Mouse (Mus musculus) urinary bladder, adult 2 months (tissue): Measurements from ENCODE around the gene Zfp27. TPM values are rescaled to one million over a fixed set of nuclear protein-coding genes. Genes with fewer than 3 reads are reported as not detected.

ENCODE experiments used
- DNase-seq: peaks from one replicate; pipeline ENCODE4 v3.0.0; 2022; ENCODE audit warnings: low spot score
- polyA plus RNA-seq: library from polyadenylated mRNA; depleted of rRNA; stranded (reverse); fragments of >200 nt; gene quantifications from 2 replicates; pipeline ENCODE4 v1.2.3, GENCODE M21; 2012; rRNA removed

Gene Zfp27
- polyA plus RNA-seq: 6.0 and 6.8 TPM in 2 replicates

DNA sequence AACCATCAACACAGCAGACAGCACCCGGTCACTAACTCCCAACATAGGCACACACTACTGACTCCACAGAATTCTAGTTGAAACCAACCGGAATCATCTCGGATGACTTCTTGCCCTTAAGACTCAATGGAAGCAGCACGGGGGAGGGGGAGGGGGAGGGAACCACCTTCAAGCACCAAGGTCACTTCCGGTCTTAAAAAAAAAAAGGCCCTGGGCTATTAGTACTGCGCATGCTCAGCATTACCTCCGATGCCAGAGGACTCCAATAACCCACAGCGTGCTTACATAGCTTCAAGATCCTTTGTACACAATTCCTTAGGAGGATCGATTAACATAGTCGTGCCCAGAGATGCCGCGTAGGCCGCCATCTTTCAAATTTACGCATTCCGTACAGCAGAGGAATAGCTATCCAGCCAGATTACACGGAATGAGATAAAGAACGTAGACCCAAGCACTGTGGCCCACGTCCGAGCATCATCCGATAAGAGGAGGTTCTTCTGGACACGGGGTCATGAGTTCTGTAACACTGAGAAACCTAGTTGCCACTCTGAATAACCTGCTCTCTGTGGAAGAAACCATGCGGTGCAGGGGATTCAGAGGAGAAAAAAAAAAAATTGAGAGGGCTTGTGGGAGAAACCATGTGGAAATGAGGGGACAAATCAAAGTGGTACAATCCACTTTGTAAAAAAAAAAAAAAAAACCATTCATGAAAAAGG lies at the start of gene Zfp27:
TSS of gene Zfp27 (minus strand) at position 607 of the 716 bp plus-strand sequence.
- DNase-seq: peak; percentile 36

- DNase-seq: no peak
Measured at GRCm38 (mm10) chr7:29954731-29955130, 48.4 kb upstream of the Zfp27 start.

- peak; percentile 60 for DNase-seq
Measured at GRCm38 (mm10) chr7:29953513-29954401, 47.4 kb upstream of the Zfp27 start, which contains the start of gene Zfp74. TSS of gene Zfp74 (minus strand) at chr7:29954089.

DNA sequence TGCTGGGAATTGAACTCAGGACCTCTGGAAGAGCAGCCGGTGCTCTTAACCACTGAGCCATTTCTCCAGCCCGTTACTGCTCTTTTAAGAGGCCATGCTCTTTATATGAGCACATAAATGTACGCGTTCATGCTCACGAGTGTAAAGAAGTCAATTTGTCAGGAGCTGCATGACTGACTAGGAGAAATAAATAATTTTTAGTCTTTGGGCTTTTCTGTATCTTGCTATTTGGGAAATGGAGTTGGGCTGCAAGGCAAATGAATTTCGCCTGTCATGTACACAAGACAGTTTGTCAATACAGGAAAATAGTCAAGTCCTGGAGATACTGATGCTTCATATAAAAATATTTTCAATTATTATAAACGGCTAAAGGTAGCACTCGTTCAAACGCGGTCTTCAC lies 46.7 kb upstream of the Zfp27 start:
- DNase-seq: no peak

GRCm38 (mm10) chr7:29944201-29944600 lies 37.8 kb upstream of the Zfp27 start:
- no peak for DNase-seq

- no peak for DNase-seq
Measured at GRCm38 (mm10) chr7:29943720-29944119, 37.3 kb upstream of the Zfp27 start.

DNA sequence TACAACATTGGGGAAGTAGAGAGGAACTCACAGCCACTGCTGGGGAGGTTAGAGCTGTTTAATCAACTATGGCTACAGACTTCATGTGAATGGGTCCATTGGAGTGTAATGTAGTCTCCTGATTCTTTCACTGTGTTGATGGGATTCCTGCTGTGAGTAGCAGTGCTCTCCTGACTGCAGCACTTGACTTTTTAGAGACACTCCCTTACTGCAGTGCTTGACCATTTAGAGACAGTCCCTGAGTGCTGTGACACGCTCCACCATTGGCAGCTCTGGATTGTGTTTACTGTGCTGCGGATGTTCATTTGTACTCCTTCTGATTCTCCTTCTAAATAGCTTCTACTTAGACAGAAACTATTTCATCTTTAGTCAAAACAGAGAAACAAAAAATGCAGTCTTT lies 36.4 kb upstream of the Zfp27 start:
- no peak for DNase-seq

- DNase-seq: no peak
Measured at GRCm38 (mm10) chr7:29941027-29941426, 34.7 kb upstream of the Zfp27 start.

DNA sequence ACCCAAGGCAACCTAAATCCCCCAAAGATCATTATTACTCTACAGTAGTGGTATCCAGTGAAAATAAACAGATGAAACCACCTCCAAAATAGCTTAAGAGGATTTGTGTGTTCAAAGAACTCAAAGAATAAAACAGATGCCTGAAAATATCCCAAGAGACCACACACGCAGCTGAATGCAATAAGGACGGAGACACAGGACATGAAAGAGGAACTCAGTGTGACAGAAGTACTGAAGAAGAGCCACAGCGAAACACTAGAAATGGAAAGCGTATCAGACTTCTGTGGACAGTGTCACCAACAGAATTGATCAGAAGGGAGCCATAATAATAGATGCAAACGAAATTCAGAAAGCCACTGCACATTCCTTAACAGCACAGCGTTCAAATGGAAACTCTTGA lies 32.5 kb upstream of the Zfp27 start:
- DNase-seq: no peak

DNA sequence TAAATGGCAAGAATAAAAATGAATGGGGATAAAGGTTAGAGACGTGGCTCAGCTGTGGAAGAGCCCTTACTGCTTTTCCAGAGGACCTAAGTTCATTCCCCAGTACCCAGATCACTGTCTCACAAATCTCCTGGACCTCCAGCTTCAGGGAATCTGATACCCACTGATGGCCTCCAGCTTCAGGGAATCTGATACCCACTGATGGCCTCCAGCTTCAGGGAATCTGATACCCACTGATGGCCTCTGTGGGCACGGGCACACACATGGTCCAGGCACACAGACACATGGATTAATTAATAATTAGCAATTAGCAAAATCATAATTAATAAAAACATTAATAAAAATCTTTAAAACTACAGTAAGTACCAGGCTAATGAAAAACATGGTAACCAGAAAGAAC lies 16.4 kb upstream of the Zfp27 start:
- no peak for DNase-seq

- DNase-seq: no peak
Measured at GRCm38 (mm10) chr7:29921439-29922093, 15.2 kb upstream of the Zfp27 start.

DNA sequence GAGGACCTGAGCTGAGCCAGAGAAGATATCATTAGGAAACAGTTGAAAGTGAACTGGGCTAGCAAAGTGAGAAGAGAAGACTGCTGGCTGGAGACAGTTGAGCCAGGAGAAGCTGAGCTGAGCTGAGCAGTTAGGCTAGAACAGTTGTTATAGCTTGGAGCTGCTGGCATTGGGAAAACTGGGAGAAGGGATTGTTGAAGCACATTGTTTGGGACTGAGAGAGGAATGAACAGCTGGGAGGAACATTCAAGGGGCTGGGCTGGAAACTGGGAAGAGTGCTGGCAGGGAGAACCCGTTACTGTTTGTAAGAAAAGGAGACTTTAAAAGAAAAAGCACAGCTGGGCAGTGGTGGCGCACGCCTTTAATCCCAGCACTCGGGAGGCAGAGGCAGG lies 11.7 kb upstream of the Zfp27 start:
- no peak for DNase-seq

DNA sequence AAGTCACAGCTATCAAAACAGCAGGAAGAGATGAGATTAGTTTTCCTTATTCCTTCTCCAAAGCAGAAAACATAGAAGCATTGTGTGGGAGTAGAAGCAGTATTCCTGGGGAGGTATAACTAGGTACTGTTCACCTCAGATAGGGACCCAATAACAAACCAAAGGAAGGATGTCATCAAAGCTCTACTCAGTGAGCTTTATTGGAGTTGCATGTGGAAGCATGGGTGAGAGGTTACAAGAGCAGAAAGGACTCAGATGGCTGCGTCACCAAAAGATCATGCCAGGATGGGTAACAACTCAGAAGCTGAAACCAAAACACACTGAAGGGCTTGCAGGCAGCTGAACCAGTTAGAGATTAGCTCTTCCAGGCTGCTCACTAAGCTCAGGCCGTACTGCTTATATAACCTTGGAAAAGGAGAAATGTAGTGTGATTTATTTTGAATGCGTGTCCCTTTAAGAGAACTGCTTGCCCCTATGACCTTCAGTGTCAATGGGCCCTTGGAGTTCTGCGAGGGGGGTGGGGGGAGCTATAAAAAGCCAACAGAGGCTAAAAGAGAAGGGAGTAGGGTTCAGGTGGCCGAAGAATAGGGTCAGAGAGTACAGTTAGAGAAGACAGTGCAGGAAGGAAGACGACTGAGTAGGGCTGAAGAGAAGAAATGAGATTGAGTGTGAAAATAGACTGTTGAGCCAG lies 11.1 kb upstream of the Zfp27 start:
- no peak for DNase-seq

- no peak for DNase-seq
Measured at GRCm38 (mm10) chr7:29912172-29912571, 5.8 kb upstream of the Zfp27 start.

DNA sequence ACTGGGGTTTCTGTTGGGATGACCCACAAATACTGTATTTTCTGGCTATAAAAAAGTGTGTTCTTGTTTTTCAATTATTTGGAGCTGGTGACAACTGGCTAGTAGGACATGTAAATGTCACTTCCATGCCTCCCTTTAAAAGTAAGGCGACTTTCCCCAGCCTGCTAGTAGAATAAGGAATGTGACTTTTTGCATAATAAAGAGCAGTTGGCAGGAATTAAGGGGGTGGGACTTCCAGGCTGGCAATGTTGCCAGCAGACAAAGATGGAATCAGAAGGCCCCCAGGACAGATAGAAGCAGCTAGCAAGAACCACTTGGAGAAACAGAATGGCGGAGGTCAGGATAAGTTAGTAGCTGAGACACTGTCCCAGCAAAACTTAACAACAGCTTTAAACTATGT lies 3.9 kb upstream of the Zfp27 start:
- no peak for DNase-seq

GRCm38 (mm10) chr7:29908130-29908950 lies 2.0 kb upstream of the Zfp27 start, which contains the start of gene Zfp383:
TSS of gene Zfp383 (plus strand) at chr7:29908223.
- DNase-seq: peak; percentile 64

- DNase-seq: no peak
Measured at GRCm38 (mm10) chr7:29907206-29907605, 834 bp upstream of the Zfp27 start.

- DNase-seq: no peak
Measured at GRCm38 (mm10) chr7:29906682-29907058, 298 bp upstream of the Zfp27 start.

DNA sequence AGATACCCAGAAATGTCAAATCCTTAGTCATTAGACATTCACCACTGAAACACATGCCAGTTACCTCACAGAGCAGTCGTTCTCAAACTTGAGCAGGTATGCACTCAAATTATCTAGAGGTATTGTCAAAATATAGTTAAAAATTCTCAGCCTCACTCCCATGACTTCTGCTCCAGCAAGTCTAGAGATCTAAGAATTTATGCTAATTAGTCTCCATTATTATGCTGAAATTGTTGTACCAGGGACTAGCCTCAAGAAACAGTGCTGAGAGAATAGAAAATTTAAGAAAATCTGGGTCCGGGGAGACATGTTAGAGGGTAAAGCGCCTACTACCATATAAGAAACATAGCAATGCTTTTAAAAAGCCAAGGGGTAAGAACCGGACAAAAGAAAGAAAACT lies 2.3 kb downstream of the Zfp27 start:
- no peak for DNase-seq

- DNase-seq: no peak
Measured at GRCm38 (mm10) chr7:29898351-29898750, 8.0 kb downstream of the Zfp27 start.

GRCm38 (mm10) chr7:29892756-29893155 lies 13.6 kb downstream of the Zfp27 start:
- DNase-seq: no peak
